Mouse (Mus musculus) embryonic facial prominence, embryonic 11.5 days (tissue): ENCODE measurements at regions not wholly inside any gene's neighbourhood (a gene's known extent, or its start where the extent isn't known, plus 50 kb on each side); places are given as distances from the start of the nearest gene placed in this dataset.
A peak's percentile ranks its signal among the peaks of the same experiment; 100 is the strongest.

Source experiments
- ATAC-seq: fragments of 200-750 bp; cut with Nextera tagmentation; replicated peaks from 2 replicates; pipeline ENCODE4 v1.8.0; 2017; ENCODE audit warnings: low read depth; ENCODE audit not compliant: insufficient number of reproducible peaks, low FRiP score, low TSS enrichment
- DNase-seq: peaks from one replicate; pipeline ENCODE4 v3.0.0-alpha.2; 2015; ENCODE audit warnings: low spot score
- H3K27ac ChIP-seq: fragments of 300-500 bp; sonication (generic); replicated peaks from 2 replicates; pipeline ENCODE4 v1.5.1; 2014; ENCODE audit warnings: mild to moderate bottlenecking, low read depth, low read length, control low read depth
- H3K27me3 ChIP-seq: fragments of 300-500 bp; sonication (generic); 2 replicates; pipeline ENCODE4 v1.6.1; 2014; ENCODE audit warnings: mild to moderate bottlenecking, low read length, moderate library complexity, mixed read lengths; ENCODE audit not compliant: control insufficient read depth, insufficient read depth
- H3K36me3 ChIP-seq: fragments of 300-500 bp; sonication (generic); replicated peaks from 2 replicates; pipeline ENCODE4 v1.6.1; 2014; ENCODE audit warnings: low read depth, mild to moderate bottlenecking, low read length, moderate library complexity, mixed read lengths; ENCODE audit not compliant: control insufficient read depth, insufficient read depth
- H3K4me1 ChIP-seq: fragments of 300-500 bp; sonication (generic); 2 replicates; pipeline ENCODE4 v1.6.1; 2014; ENCODE audit warnings: low read length, mixed read lengths; ENCODE audit not compliant: control insufficient read depth, insufficient read depth
- H3K4me2 ChIP-seq: fragments of 300-500 bp; sonication (generic); 2 replicates; pipeline ENCODE4 v1.6.1; 2014; ENCODE audit warnings: low read depth, mild to moderate bottlenecking, control low read depth, low read length, moderate library complexity
- H3K4me3 ChIP-seq: fragments of 300-500 bp; sonication (generic); 2 replicates; pipeline ENCODE4 v1.5.1; 2014; ENCODE audit warnings: low read depth, low read length, control low read depth
- H3K9ac ChIP-seq: fragments of 300-500 bp; sonication (generic); replicated peaks from 2 replicates; pipeline ENCODE4 v1.6.1; 2014; ENCODE audit warnings: mild to moderate bottlenecking, control low read depth, low read length
- H3K9me3 ChIP-seq: fragments of 300-500 bp; sonication (generic); replicated peaks from 2 replicates; pipeline ENCODE4 v1.6.1; 2016; ENCODE audit warnings: mild to moderate bottlenecking, low read length, inconsistent platforms, mixed read lengths; ENCODE audit not compliant: control insufficient read depth
- WGBS: fragments of 180-500 bp; shearing (Covaris S2); extraction: QIAGEN DNeasy Blood & Tissue Kit; methylation state at CpG from one replicate; pipeline ENCODE4 v1.1.7; 2014; 5-methylcytosine and 5-hydroxymethylcytosine counted together

DNA sequence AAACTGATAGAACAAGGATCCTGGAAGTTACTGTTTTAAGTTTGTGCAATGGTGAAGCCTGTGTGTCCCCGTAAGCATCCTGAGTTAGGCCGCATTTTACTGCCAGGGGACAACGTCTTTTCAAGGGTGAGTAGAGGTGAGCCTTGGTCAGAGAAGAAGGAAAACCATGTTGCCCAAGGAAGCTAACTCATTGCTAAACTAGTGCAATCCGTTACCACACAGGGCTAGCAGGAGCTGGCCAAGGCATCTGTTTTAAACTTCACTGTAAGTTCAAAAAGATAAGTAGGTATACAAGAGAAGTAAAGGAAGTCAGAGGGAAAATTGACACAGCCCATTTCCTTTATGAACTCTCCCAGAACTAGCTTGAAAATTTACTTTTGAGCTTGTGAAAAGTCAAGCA lies 328.7 kb downstream of the Gpd2 start:
- 82% methylated on average over 4 of the region's 4 CpGs for WGBS
- no peak overlapping the region for H3K4me2 ChIP-seq
- no peaks in the 10 kb centered on the region for H3K27me3 ChIP-seq
- H3K4me1 ChIP-seq = no peaks in the 10 kb centered on the region
- no peak for ATAC-seq
- no peaks in the 10 kb centered on the region for H3K9me3 ChIP-seq
- H3K36me3 ChIP-seq = no peaks in the 10 kb centered on the region
- no peak overlapping the region for H3K4me3 ChIP-seq
- no peak overlapping the region for H3K27ac ChIP-seq
- H3K9ac ChIP-seq = no peak overlapping the region
- DNase-seq = no peak

DNA sequence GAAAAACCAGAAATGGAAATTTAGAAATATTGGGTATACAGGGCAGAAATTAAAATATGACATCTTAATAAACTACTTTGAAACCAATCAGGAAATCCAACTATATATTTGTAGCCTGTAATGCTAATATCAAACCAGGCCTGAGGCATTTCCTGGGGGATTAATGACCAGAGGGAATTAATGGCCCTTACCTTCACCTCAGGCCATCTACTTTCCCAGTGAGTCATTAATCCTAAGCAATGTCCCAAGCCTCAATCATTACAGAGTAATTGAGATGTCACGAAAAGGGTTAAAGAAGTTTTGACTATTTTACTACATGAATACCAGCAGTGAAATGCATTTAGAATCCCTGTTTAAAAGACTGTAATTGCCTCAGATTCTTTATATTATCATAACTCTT lies 329.7 kb downstream of the Gpd2 start:
- Histone ChIP-seq H3K27ac (no peak overlapping the region), H3K4me3 (no peak overlapping the region), H3K4me2 (no peak overlapping the region), H3K9ac (no peak overlapping the region), H3K9me3 (no peaks in the 10 kb centered on the region), H3K4me1 (no peaks in the 10 kb centered on the region), H3K27me3 (no peaks in the 10 kb centered on the region), H3K36me3 (no peaks in the 10 kb centered on the region)
- ATAC-seq (no peak), DNase-seq (no peak)
- whole genome bisulfite sequencing = 80% methylated on average over 1 of the region's 1 CpGs

DNA sequence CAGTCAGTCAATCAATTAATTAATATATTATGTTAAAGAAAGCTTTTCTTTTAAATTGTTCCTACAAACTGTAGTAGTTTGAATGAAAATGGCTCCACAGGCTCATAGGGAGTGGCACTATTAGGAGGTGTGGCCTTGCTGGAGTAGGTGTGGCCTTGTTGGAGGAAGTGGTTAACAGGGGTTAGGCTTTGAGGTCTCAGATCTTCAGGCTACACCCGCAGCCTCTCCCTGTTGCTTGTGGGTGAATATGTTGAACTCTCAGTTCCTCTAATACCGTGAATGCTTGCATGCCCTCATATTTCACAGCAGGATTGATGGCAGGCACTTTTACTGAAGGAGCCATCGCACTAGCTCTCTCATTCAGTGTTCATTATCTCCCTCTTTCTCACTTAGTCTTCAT lies 349.6 kb downstream of the Gpd2 start:
- no peak overlapping the region for H3K9ac ChIP-seq
- H3K27me3 ChIP-seq = no peaks in the 10 kb centered on the region
- H3K4me3 ChIP-seq = no peak overlapping the region
- no peak overlapping the region for H3K27ac ChIP-seq
- no peak for DNase-seq
- H3K4me1 ChIP-seq = no peaks in the 10 kb centered on the region
- H3K4me2 ChIP-seq = no peak overlapping the region
- no peaks in the 10 kb centered on the region for H3K36me3 ChIP-seq
- 85% methylated on average over 3 of the region's 3 CpGs for WGBS
- H3K9me3 ChIP-seq = no peaks in the 10 kb centered on the region
- ATAC-seq = no peak

DNA sequence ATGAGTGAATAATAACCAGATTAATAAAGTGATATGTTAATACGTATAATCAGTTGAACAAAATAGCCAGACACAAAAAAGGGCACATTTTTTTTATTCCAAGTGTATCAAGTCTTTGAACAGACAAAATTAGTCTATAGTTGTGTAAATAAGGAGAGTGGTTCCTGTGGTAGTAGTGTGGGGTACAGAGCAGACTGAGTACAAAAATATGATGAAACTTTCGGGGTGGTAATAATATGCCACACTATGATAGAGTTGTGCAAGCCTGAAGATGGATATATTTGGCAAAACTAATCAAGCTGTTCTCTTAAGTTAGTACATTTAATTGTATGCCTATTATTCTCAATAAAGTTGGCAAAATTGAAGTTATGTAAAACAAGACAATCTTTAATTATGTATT lies 356.1 kb downstream of the Gpd2 start:
- Histone ChIP-seq H3K36me3 (no peaks in the 10 kb centered on the region), H3K27me3 (no peaks in the 10 kb centered on the region), H3K9me3 (no peaks in the 10 kb centered on the region), H3K4me3 (no peak overlapping the region), H3K27ac (no peak overlapping the region), H3K4me1 (no peaks in the 10 kb centered on the region), H3K4me2 (no peak overlapping the region), H3K9ac (no peak overlapping the region)
- whole genome bisulfite sequencing = 90% methylated on average over 2 of the region's 2 CpGs
- no peak for ATAC-seq
- no peak for DNase-seq

DNA sequence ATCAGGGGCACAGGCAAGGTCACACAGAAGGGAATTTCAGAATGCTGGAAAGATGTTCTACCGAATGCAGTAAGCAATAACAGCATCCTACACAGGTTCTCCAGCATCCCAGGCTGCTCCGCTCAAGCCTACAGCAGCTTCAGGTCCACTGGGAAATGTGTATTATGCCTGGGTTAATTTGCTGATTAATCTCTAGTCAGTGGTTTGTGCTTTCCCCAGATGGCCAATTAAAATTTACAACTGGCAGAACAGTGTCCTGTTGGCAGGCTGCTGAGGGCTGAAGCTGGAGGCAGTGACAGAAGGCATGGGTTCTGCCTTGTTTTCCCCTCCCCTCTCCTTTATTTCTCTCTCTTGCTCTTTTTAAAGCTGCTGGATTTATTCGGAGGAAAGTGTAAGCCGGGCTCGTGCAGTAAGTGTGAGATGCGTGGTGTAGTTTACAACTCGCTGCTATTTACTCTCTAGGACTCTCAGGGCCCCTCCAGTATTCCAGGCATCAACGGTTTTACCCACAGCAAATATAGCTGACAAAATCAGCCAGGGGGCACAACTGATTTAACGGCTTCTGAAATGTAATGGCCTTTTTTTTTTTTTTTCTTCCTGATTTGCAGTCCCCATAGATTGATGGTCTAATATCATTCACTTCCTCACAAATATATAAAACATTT lies 360.4 kb downstream of the Gpd2 start:
- H3K4me1 ChIP-seq = no peaks in the 10 kb centered on the region
- H3K4me2 ChIP-seq = no peak overlapping the region
- H3K36me3 ChIP-seq = no peaks in the 10 kb centered on the region
- H3K9ac ChIP-seq = no peak overlapping the region
- WGBS = 40% methylated on average over 9 of the region's 9 CpGs
- no peak for DNase-seq
- H3K27me3 ChIP-seq = no peaks in the 10 kb centered on the region
- H3K27ac ChIP-seq = no peak overlapping the region
- no peak overlapping the region for H3K4me3 ChIP-seq
- ATAC-seq = peak; percentile 59
- no peaks in the 10 kb centered on the region for H3K9me3 ChIP-seq

DNA sequence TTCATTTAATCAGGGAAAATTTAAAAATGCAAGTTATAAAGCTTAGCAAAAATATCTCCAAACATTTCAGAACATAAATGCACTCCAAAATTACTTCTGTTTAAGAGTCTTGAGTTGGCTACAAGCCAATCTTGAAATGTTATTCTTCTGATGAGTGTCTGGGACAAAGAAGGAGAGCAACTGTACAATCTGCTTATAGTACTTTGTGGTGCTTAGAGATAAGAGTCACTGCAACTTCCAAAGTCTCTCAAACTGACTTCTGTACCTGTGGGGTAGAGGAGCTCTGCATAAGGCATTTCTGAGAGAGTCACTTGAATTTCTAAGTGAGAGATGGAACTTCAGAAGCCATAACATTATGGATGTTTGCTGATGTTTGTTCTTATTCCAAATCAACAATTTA lies 374.2 kb downstream of the Gpd2 start:
- no peak overlapping the region for H3K4me3 ChIP-seq
- no peaks in the 10 kb centered on the region for H3K36me3 ChIP-seq
- no peak overlapping the region for H3K4me2 ChIP-seq
- no peak overlapping the region for H3K27ac ChIP-seq
- no peaks in the 10 kb centered on the region for H3K27me3 ChIP-seq
- ATAC-seq = no peak
- no peak overlapping the region for H3K9ac ChIP-seq
- no peak for DNase-seq
- H3K4me1 ChIP-seq = no peaks in the 10 kb centered on the region
- H3K9me3 ChIP-seq = no peaks in the 10 kb centered on the region

DNA sequence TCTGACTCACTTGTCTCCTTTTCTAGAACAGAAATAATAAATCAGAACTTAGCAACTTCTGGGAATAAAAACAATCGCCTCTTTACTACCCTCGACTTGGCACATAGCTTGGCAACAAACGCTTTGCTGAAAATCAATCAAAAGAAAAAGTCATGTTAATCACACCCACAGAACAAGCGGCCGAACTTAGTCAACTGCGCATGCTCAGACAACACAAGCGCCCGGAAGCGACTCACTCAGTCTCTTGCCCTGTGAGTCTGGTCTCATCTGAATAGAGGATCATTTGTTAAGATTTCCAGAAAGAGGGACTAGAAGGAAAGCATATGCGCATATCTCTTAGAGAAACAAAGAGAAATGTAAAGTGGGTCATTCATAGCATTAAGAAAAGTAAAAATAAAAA lies 375.8 kb downstream of the Gpd2 start:
- H3K27ac ChIP-seq = no peak overlapping the region
- H3K4me1 ChIP-seq = no peaks in the 10 kb centered on the region
- DNase-seq = no peak
- no peaks in the 10 kb centered on the region for H3K27me3 ChIP-seq
- H3K4me3 ChIP-seq = no peak overlapping the region
- no peak for ATAC-seq
- H3K36me3 ChIP-seq = no peaks in the 10 kb centered on the region
- H3K9ac ChIP-seq = no peak overlapping the region
- H3K9me3 ChIP-seq = no peaks in the 10 kb centered on the region
- no peak overlapping the region for H3K4me2 ChIP-seq
- WGBS = 63% methylated on average over 10 of the region's 10 CpGs

DNA sequence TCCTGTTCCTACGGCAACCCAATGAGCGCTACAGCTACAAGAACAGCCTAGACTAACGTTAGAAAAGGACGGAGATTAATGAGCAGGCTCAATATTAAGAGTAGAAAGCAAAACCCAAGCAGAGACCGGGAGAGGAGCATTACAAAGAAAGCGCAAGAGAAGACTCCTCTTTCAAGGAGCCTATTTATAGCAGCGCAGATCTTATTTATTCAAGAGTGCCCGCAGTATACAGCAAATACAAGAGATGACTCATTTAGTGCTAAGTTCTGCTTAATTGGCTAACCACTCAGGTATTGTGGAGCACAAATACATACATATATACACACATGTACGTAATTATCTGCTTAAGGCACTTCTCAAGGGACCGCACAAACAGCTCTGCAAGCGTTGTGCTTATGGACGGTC lies 377.2 kb downstream of the Gpd2 start:
- DNase-seq (no peak), ATAC-seq (no peak)
- Histone ChIP-seq H3K4me3 (no peak overlapping the region), H3K9ac (no peak overlapping the region), H3K36me3 (no peaks in the 10 kb centered on the region), H3K4me2 (no peak overlapping the region), H3K27me3 (no peaks in the 10 kb centered on the region), H3K27ac (no peak overlapping the region), H3K9me3 (no peaks in the 10 kb centered on the region), H3K4me1 (no peaks in the 10 kb centered on the region)
- WGBS = 62% methylated on average over 12 of the region's 12 CpGs
